Mouse (Mus musculus): ENCODE results near the gene Vma21-ps. TPM values are rescaled to one million over a fixed set of nuclear protein-coding genes. Genes with fewer than 3 reads are reported as not detected.
"Not testable (repeated sequence)": the region's sequence is repeated elsewhere in the genome, so short reads cannot be mapped to it uniquely, and the experiment has no call there.

The Vma21-ps gene
- total RNA-seq (2021), result not detected
- long read RNA-seq, experiment 1, result 0 reads
- long read RNA-seq, experiment 2, result 0 reads

DNA sequence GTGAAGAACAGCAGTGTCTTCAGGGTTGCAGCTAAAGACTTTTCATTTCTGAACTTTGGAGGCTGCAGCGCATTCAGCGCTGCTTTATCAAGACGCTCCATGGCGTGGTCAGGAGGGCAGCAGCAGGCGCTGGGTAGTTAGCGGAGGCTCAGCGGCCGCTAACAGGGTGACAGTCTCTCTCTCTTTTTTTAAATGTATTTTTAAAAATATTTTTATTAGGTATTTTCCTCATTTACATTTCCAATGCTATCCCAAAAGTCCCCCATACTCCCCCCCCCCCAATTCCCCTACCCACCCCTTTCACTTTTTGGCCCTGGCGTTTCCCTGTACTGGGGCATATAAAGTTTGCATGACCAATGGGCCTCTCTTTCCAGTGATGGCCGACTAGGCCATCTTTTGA lies at the start of gene Vma21-ps:
Vma21-ps (minus strand) TSS at position 101 of the 400 bp plus-strand sequence.
- not testable (repeated sequence) for DNase-seq (ENCODE audit: low spot score in 2 of 2)

DNA sequence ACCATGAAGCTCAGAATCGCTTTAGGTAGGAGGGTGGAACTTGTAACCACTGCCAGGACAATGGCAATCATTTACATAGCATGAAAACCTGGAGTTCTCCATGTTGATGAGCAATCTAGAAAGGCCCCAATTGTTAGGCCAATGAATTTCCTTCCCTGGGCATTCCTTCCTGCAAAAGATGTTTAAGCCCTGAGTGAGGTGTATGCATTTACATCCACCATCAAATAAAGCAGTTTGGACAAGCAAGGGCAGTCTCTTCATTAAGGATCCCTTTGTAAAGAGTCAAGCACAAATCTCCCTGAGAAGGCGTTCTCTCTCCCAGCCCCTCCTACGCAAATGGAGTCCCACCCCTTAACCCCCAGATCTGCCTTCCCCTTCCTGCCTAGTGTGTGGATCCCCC lies 46.0 kb upstream of the Vma21-ps start:
- DNase-seq (ENCODE audit: low spot score in 2 of 2), result no peak

DNA sequence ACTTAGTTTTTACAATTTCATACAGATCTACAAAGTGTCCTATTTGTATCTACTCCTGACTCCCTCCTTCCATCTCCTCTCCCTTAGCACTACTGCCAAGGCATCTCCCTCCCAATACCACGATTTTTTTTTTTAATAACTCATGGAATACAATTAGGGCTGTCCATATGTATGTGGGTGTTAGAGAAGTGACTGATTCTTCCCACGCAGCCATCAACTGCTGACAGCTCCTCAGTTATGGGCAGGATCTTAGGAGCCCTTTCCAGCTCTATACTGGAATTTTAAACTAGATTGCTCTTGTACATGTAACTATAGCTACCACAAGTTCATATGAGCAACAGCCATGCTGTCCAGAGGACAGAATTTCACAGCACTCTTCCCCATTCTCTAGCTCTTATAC lies 33.6 kb upstream of the Vma21-ps start:
- no peak for DNase-seq (ENCODE audit: low spot score in 2 of 2)

DNA sequence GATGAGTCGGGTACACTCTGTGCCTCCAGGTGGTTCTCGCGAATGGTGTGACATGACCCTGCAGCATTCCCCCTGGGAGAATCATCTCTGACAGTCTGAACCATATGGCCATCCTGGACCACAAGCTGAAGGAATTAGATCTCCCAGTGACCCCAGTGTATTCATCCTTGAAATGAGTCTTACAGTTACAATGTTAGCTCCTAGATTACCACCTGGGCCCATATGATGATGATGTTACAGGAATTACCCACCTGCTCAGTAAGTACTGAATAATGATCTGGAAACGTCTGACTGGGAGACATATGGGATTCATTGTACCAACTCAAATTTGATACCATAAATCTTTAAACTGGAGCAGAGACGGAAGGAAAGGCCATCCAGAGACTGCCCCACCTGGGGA lies 29.4 kb upstream of the Vma21-ps start:
- DNase-seq (ENCODE audit: low spot score in 2 of 2), result no peak

DNA sequence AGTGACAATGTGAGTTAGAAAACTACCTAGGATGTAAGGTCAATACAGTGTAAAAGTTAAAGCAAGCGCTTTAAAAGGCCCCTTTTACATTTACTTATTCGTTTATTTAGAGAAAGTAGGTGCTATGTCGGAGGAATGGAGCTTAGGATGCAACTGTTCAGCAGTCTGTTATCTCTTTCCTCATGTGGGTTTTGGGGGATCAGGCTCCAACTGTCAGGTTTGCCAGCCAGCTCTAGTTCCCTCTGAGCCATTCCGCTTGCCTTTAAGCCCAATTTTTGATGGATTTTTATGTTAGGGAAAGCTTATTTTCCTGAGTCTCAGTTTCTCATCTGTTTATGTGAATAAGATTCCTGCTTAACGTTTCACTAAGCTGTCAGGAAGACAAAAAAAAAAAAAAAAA lies 22.3 kb upstream of the Vma21-ps start:
- DNase-seq (ENCODE audit: low spot score in 2 of 2), result peak in 1 of 2 experiments; percentile 74

DNA sequence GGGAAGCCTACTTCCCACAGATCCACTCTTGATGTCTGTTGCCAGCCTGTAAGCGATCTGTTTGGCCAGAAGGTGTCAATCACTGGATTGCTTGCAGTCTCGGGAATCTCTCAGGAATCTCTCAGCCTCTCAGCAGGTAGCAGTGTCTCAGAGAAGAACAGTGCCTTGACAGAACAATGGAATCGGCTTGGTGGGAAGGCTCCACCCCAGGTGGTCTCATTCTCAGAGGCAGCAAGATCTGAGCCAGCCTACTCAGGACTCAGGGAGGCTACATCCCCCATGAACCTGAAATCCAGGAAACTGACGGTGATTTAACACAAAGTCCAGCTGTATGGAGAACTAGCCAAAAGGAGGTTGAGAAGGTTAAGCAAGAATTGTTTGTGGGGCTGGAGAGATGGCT lies 20.5 kb upstream of the Vma21-ps start:
- DNase-seq (ENCODE audit: low spot score in 2 of 2), result no peak

DNA sequence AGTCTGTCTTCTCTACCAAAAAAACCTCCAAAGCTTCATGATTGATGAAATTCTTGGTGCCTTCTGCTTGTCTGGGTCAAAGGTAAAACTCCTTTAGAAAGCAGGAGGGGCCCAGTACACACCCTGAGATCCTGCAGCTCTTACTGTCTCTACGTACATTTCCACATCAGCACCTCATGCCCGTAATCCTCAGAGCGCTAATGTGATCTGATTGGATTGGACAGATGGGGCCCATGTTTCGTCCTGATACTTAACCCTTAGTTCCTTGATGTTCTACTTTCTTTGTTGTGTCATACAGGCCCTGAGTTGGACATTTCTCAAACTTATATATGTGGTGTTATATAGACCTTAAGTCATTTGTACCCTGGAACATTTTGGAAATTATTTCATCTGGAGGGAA lies 9.6 kb downstream of the Vma21-ps start:
- no peak for DNase-seq (ENCODE audit: low spot score in 2 of 2)

DNA sequence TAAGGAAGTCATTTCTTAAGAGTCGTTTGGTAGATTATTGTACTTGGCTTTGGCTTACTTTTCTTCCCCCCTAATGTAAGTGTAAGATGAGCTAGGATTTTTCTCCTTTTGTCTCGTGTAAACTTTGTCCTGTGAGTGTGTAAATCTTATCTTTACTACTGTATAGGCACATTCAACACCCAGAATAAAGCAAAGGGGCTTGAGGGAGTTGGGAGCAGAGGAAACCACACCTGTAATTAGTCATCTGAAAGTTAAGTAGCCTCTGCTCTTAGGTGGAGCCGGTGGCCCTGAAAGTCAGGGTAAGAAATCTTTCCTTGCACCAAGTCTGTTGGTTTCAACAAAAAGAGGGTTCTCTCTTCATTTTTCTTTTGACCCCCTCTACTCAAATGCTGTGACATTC lies 23.6 kb downstream of the Vma21-ps start:
- DNase-seq (ENCODE audit: low spot score in 2 of 2), result no peak

DNA sequence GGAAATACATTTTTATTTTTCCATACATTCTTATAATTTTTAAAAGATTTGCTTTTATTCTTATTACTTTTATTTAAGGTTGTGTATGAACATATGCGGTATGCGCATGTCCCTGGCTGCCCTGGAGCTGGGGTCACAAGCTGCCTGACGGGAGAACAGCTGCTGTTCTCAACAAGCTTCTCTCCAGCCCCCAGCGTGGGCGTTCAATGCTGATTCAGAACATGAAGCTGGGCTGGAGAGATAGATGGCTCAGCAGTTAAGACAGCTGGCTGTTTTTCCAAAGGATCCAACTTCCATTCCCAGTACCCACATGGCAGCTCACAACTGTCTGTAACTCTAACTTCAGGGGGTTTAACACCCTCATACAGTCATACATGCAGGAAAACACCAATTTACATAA lies 35.7 kb downstream of the Vma21-ps start:
- DNase-seq (ENCODE audit: low spot score in 2 of 2), result peak; percentile 36 to 58

DNA sequence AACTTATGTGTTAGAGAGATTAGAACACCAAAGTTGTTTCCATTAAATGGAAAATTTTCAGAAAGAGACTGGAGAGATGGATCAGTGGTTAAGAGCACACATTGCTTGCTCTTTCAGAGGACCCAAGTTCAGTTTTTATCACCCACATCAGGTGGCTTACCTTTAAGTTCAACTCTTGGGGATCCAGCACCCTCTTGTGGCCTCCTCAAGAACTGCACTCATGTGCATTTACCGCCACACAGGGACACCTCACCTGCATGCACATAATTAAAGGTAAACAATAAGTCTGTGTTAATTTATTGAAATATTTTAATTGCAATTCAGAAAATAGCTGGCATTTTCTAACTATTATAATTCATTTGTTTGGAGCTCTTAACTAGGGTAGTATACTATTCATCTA lies 37.3 kb downstream of the Vma21-ps start:
- DNase-seq (ENCODE audit: low spot score in 2 of 2), result no peak

Other genes starting within 250 kb of the Vma21-ps start
- 1 to 10 TPM; 7.9 to 8.4 TPM for gene Smc2, start 58.0 kb downstream of the Vma21-ps start, total RNA-seq (2021)
- gene Toporsl, start 99.0 kb upstream of the Vma21-ps start, total RNA-seq (2021), result not detected

Data from layer of hippocampus, postnatal 14 days (tissue).